Mouse (Mus musculus) adrenal gland, postnatal 36 days (tissue): ENCODE measurements around the gene Cldn16. TPM values are rescaled to one million over a fixed set of nuclear protein-coding genes. Genes with fewer than 3 reads are reported as not detected.

ENCODE experiments used
- total RNA-seq, 2 experiments: library from RNA; stranded (reverse); gene quantifications; 2 replicates each; pipeline ENCODE4 v1.2.3; 2021

The Cldn16 gene
- total RNA-seq, 2 experiments from 2014 or later = not detected

Other genes with a start within 250 kb of the Cldn16 start
- gene Cldn1, start 91.3 kb upstream of the Cldn16 start, total RNA-seq = 10 to 100 TPM in 1 of 2 experiments, 1 to 10 TPM in 1; 9.8 to 10.4 TPM
- gene Tmem207, start 63.6 kb downstream of the Cldn16 start, total RNA-seq = not detected
- gene Il1rap, start 118.6 kb downstream of the Cldn16 start, total RNA-seq = 10 to 100 TPM in 1 of 2 experiments, 1 to 10 TPM in 1; 5.0 to 17.6 TPM